Mouse (Mus musculus): ENCODE data around the gene Fgf15. TPM values are rescaled to one million over a fixed set of nuclear protein-coding genes. Genes with fewer than 3 reads are reported as not detected.
"Not testable (repeated sequence)": the region's sequence is repeated elsewhere in the genome, so short reads cannot be mapped to it uniquely, and the experiment has no call there.

Gene Fgf15
- polyA plus RNA-seq, 1 experiment from 2014 or later = 0.12 TPM

GRCm38 (mm10) chr7:144874226-144874625, 22.1 kb upstream of the Fgf15 start:
- H3K4me3 ChIP-seq (ENCODE audit: low read depth, low read length) = no peak overlapping the region
- H3K4me1 ChIP-seq (replicated peaks; ENCODE audit: control insufficient read depth, insufficient read depth, low read length) = no peaks in the 10 kb centered on the region
- 62% methylated on average over 4 of the region's 4 CpGs for WGBS
- no peak overlapping the region for H3K4me2 ChIP-seq
- no peaks in the 10 kb centered on the region for H3K36me3 ChIP-seq (ENCODE audit: control insufficient read depth, insufficient read depth, low read length)
- H3K27ac ChIP-seq (ENCODE audit: low read depth, low read length) = no peak overlapping the region
- no peak for ATAC-seq (replicated peaks; ENCODE audit: low FRiP score)
- H3K9ac ChIP-seq (ENCODE audit: low read depth, low read length) = no peak overlapping the region
- H3K9me3 ChIP-seq (ENCODE audit: control insufficient read depth, low read length) = no peaks in the 10 kb centered on the region
- DNase-seq (ENCODE audit: low spot score) = no peak
- H3K27me3 ChIP-seq (replicated peaks; ENCODE audit: control insufficient read depth, insufficient read depth, low read length) = peaks cover 3% of the 10 kb centered on the region; the same call in 1 of the 2 replicates

GRCm38 (mm10) chr7:144878401-144878800, 17.9 kb upstream of the Fgf15 start:
- ATAC-seq (replicated peaks; ENCODE audit: low FRiP score) = no peak
- WGBS = 97% methylated on average over 1 of the region's 1 CpGs

GRCm38 (mm10) chr7:144883106-144883505, 13.2 kb upstream of the Fgf15 start:
- ATAC-seq (replicated peaks; ENCODE audit: low FRiP score) (no peak), DNase-seq (ENCODE audit: low spot score) (no peak)
- Histone ChIP-seq H3K27ac (ENCODE audit: low read depth, low read length) (no peak overlapping the region), H3K36me3 (ENCODE audit: control insufficient read depth, insufficient read depth, low read length) (no peaks in the 10 kb centered on the region), H3K9me3 (ENCODE audit: control insufficient read depth, low read length) (no peaks in the 10 kb centered on the region), H3K4me3 (ENCODE audit: low read depth, low read length) (no peak overlapping the region), H3K9ac (ENCODE audit: low read depth, low read length) (no peak overlapping the region), H3K4me1 (replicated peaks; ENCODE audit: control insufficient read depth, insufficient read depth, low read length) (no peaks in the 10 kb centered on the region), H3K4me2 (no peak overlapping the region), H3K27me3 (replicated peaks; ENCODE audit: control insufficient read depth, insufficient read depth, low read length) (peaks cover 6% of the 10 kb centered on the region; the same call in 1 of the 2 replicates)
- 48% methylated on average over 2 of the region's 2 CpGs for WGBS

More at GRCm38 (mm10) chr7:144878401-144878800, 17.9 kb upstream of the Fgf15 start:
- Histone ChIP-seq H3K36me3 (ENCODE audit: control insufficient read depth, insufficient read depth, low read length) (no peaks in the 10 kb centered on the region), H3K4me2 (no peak overlapping the region), H3K4me1 (replicated peaks; ENCODE audit: control insufficient read depth, insufficient read depth, low read length) (no peaks in the 10 kb centered on the region), H3K9me3 (ENCODE audit: control insufficient read depth, low read length) (no peaks in the 10 kb centered on the region), H3K27ac (ENCODE audit: low read depth, low read length) (no peak overlapping the region), H3K9ac (ENCODE audit: low read depth, low read length) (no peak overlapping the region), H3K27me3 (replicated peaks; ENCODE audit: control insufficient read depth, insufficient read depth, low read length) (peaks cover 3% of the 10 kb centered on the region; the same call in 1 of the 2 replicates), H3K4me3 (ENCODE audit: low read depth, low read length) (no peak overlapping the region)
- no peak for DNase-seq (ENCODE audit: low spot score)

- no peaks in the 10 kb centered on the region for H3K9me3 ChIP-seq (ENCODE audit: control insufficient read depth, low read length)
- no peak for ATAC-seq (replicated peaks; ENCODE audit: low FRiP score)
- peaks cover 26% of the 10 kb centered on the region for H3K27me3 ChIP-seq (replicated peaks; ENCODE audit: control insufficient read depth, insufficient read depth, low read length)
- H3K36me3 ChIP-seq (ENCODE audit: control insufficient read depth, insufficient read depth, low read length) = no peaks in the 10 kb centered on the region
- H3K27ac ChIP-seq (ENCODE audit: low read depth, low read length) = no peak overlapping the region
- H3K4me1 ChIP-seq (replicated peaks; ENCODE audit: control insufficient read depth, insufficient read depth, low read length) = no peaks in the 10 kb centered on the region
- no peak overlapping the region for H3K4me2 ChIP-seq
- WGBS = 66% methylated on average over 2 of the region's 2 CpGs
- DNase-seq (ENCODE audit: low spot score) = no peak
- no peak overlapping the region for H3K9ac ChIP-seq (ENCODE audit: low read depth, low read length)
- no peak overlapping the region for H3K4me3 ChIP-seq (ENCODE audit: low read depth, low read length)
Measured at GRCm38 (mm10) chr7:144887672-144888071, 8.7 kb upstream of the Fgf15 start.

GRCm38 (mm10) chr7:144888564-144889299, 7.6 kb upstream of the Fgf15 start:
- no peak overlapping the region for H3K4me3 ChIP-seq (ENCODE audit: low read depth, low read length)
- no peak for DNase-seq (ENCODE audit: low spot score)
- 16% methylated on average over 18 of the region's 18 CpGs for WGBS
- no peaks in the 10 kb centered on the region for H3K9me3 ChIP-seq (ENCODE audit: control insufficient read depth, low read length)
- H3K4me2 ChIP-seq = no peak overlapping the region
- no peaks in the 10 kb centered on the region for H3K36me3 ChIP-seq (ENCODE audit: control insufficient read depth, insufficient read depth, low read length)
- H3K9ac ChIP-seq (ENCODE audit: low read depth, low read length) = no peak overlapping the region
- H3K27ac ChIP-seq (ENCODE audit: low read depth, low read length) = no peak overlapping the region
- no peaks in the 10 kb centered on the region for H3K4me1 ChIP-seq (replicated peaks; ENCODE audit: control insufficient read depth, insufficient read depth, low read length)
- H3K27me3 ChIP-seq (replicated peaks; ENCODE audit: control insufficient read depth, insufficient read depth, low read length) = peaks cover 26% of the 10 kb centered on the region
- ATAC-seq (replicated peaks; ENCODE audit: low FRiP score) = no peak

- not testable (repeated sequence) for H3K36me3 ChIP-seq (ENCODE audit: control insufficient read depth, insufficient read depth, low read length); DNase-seq (ENCODE audit: low spot score); H3K27ac ChIP-seq (ENCODE audit: low read depth, low read length); H3K4me2 ChIP-seq; H3K9ac ChIP-seq (ENCODE audit: low read depth, low read length); H3K4me3 ChIP-seq (ENCODE audit: low read depth, low read length); ATAC-seq (replicated peaks; ENCODE audit: low FRiP score); H3K4me1 ChIP-seq (replicated peaks; ENCODE audit: control insufficient read depth, insufficient read depth, low read length); H3K9me3 ChIP-seq (ENCODE audit: control insufficient read depth, low read length)
- H3K27me3 ChIP-seq (replicated peaks; ENCODE audit: control insufficient read depth, insufficient read depth, low read length) = peaks cover 42% of the 10 kb centered on the region
- WGBS = 77% methylated on average over 1 of the region's 1 CpGs
Measured at GRCm38 (mm10) chr7:144890661-144891060, 5.7 kb upstream of the Fgf15 start.

- no peaks in the 10 kb centered on the region for H3K36me3 ChIP-seq (ENCODE audit: control insufficient read depth, insufficient read depth, low read length)
- no peak overlapping the region for H3K4me3 ChIP-seq (ENCODE audit: low read depth, low read length)
- H3K9ac ChIP-seq (ENCODE audit: low read depth, low read length) = no peak overlapping the region
- DNase-seq (ENCODE audit: low spot score) = no peak
- WGBS = 80% methylated on average over 2 of the region's 2 CpGs
- H3K4me2 ChIP-seq = no peak overlapping the region
- no peak for ATAC-seq (replicated peaks; ENCODE audit: low FRiP score)
- peaks cover 54% of the 10 kb centered on the region for H3K27me3 ChIP-seq (replicated peaks; ENCODE audit: control insufficient read depth, insufficient read depth, low read length)
- peaks cover 17% of the 10 kb centered on the region for H3K4me1 ChIP-seq (replicated peaks; ENCODE audit: control insufficient read depth, insufficient read depth, low read length)
- H3K9me3 ChIP-seq (ENCODE audit: control insufficient read depth, low read length) = no peaks in the 10 kb centered on the region
- H3K27ac ChIP-seq (ENCODE audit: low read depth, low read length) = no peak overlapping the region
Measured at GRCm38 (mm10) chr7:144891863-144892262, 4.5 kb upstream of the Fgf15 start.

GRCm38 (mm10) chr7:144892322-144892721, 4.0 kb upstream of the Fgf15 start:
- H3K4me3 ChIP-seq (ENCODE audit: low read depth, low read length) = no peak overlapping the region
- no peak overlapping the region for H3K9ac ChIP-seq (ENCODE audit: low read depth, low read length)
- no peak overlapping the region for H3K4me2 ChIP-seq
- no peak for ATAC-seq (replicated peaks; ENCODE audit: low FRiP score)
- DNase-seq (ENCODE audit: low spot score) = no peak
- H3K27me3 ChIP-seq (replicated peaks; ENCODE audit: control insufficient read depth, insufficient read depth, low read length) = peaks cover 59% of the 10 kb centered on the region
- H3K4me1 ChIP-seq (replicated peaks; ENCODE audit: control insufficient read depth, insufficient read depth, low read length) = peaks cover 17% of the 10 kb centered on the region
- no peaks in the 10 kb centered on the region for H3K36me3 ChIP-seq (ENCODE audit: control insufficient read depth, insufficient read depth, low read length)
- no peaks in the 10 kb centered on the region for H3K9me3 ChIP-seq (ENCODE audit: control insufficient read depth, low read length)
- no peak overlapping the region for H3K27ac ChIP-seq (ENCODE audit: low read depth, low read length)
- 62% methylated on average over 6 of the region's 6 CpGs for WGBS

- ATAC-seq (replicated peaks; ENCODE audit: low FRiP score) (no peak), DNase-seq (ENCODE audit: low spot score) (no peak)
- Histone ChIP-seq H3K36me3 (ENCODE audit: control insufficient read depth, insufficient read depth, low read length) (no peaks in the 10 kb centered on the region), H3K4me2 (no peak overlapping the region; the same call in 1 of the 2 replicates), H3K9ac (ENCODE audit: low read depth, low read length) (no peak overlapping the region), H3K4me3 (ENCODE audit: low read depth, low read length) (no peak overlapping the region), H3K27me3 (replicated peaks; ENCODE audit: control insufficient read depth, insufficient read depth, low read length) (peaks cover 64% of the 10 kb centered on the region), H3K27ac (ENCODE audit: low read depth, low read length) (no peak overlapping the region), H3K4me1 (replicated peaks; ENCODE audit: control insufficient read depth, insufficient read depth, low read length) (peaks cover 17% of the 10 kb centered on the region), H3K9me3 (ENCODE audit: control insufficient read depth, low read length) (no peaks in the 10 kb centered on the region)
- WGBS = 5% methylated on average over 5 of the region's 5 CpGs
Measured at GRCm38 (mm10) chr7:144894191-144894590, 2.1 kb upstream of the Fgf15 start.

All from liver, embryonic 11.5 days (tissue).